Mouse (Mus musculus) CH12.LX (cell line): Measurements from ENCODE around the gene Astn2. TPM values are rescaled to one million over a fixed set of nuclear protein-coding genes. Genes with fewer than 3 reads are reported as not detected.

Experiments
- DNase-seq: peaks from one replicate; pipeline ENCODE4 v3.0.0-alpha.2; 2013; ENCODE audit errors: extremely low read depth
- H3K27ac ChIP-seq: 2 replicates; pipeline ENCODE4 v1.5.1; 2012; ENCODE audit warnings: low read depth, mild to moderate bottlenecking, control low read depth, moderate library complexity; ENCODE audit not compliant: insufficient read depth
- H3K27me3 ChIP-seq: replicated peaks from 2 replicates; pipeline ENCODE3; 2012; ENCODE audit warnings: inconsistent platforms
- H3K36me3 ChIP-seq, 2 experiments: replicated peaks in 1 of 2; 2 replicates each; pipeline versions ENCODE3 to v1.6.1; 2012; ENCODE audit warnings: inconsistent platforms in 1 of 2, low read length in 1 of 2, mild to moderate bottlenecking in 1 of 2, mixed read lengths in 1 of 2, moderate library complexity in 1 of 2; ENCODE audit not compliant: control insufficient read depth in 1 of 2, insufficient read depth in 1 of 2
- H3K4me1 ChIP-seq, 2 experiments: 2 replicates each; pipeline ENCODE4 v1.6.1; 2012; ENCODE audit warnings: inconsistent platforms in 1 of 2, moderate library complexity in 1 of 2; ENCODE audit not compliant: insufficient read depth in 2 of 2, control insufficient read depth in 1 of 2
- H3K4me2 ChIP-seq: 2 replicates; pipeline ENCODE4 v1.6.1; 2012; ENCODE audit warnings: low read depth, mild to moderate bottlenecking, control low read depth; ENCODE audit not compliant: poor library complexity, insufficient read depth, severe bottlenecking
- H3K4me3 ChIP-seq, 3 experiments: fragments of 150-350 bp in 1 of 3; sonication (generic) in 1 of 3; replicated peaks in 1 of 3; 2 replicates each; pipeline versions ENCODE3 to v1.5.1; 2011 to 2012; ENCODE audit warnings: low read depth in 2 of 3, low read length in 2 of 3, mild to moderate bottlenecking in 2 of 3, moderate library complexity in 2 of 3, control low read depth in 1 of 3, improper control_type of control experiment in 1 of 3, inconsistent platforms in 1 of 3, mixed read lengths in 1 of 3; ENCODE audit not compliant: poor library complexity in 1 of 3
- H3K79me2 ChIP-seq: replicated peaks from 2 replicates; pipeline ENCODE4 v1.6.1; 2012; ENCODE audit warnings: mild to moderate bottlenecking, moderate library complexity; ENCODE audit not compliant: control insufficient read depth, poor library complexity, insufficient read depth, severe bottlenecking; ENCODE audit errors: extremely low read depth
- H3K9ac ChIP-seq: 2 replicates; pipeline ENCODE4 v1.6.1; 2012; ENCODE audit warnings: low read depth, mild to moderate bottlenecking, control low read depth, moderate library complexity; ENCODE audit not compliant: insufficient read depth
- H3K9me3 ChIP-seq: replicated peaks from 2 replicates; pipeline ENCODE3; 2012; ENCODE audit warnings: low read length, inconsistent platforms, mixed read lengths
- CHD1 ChIP-seq: IDR thresholded peaks from 2 replicates; pipeline ENCODE4 v1.6.1; 2012; ENCODE audit warnings: low read depth, low read length, improper control_type of control experiment, inconsistent platforms
- CTCF ChIP-seq, 2 experiments: IDR thresholded peaks in 1 of 2; conservative IDR thresholded peaks in 1 of 2; 2 replicates each; pipeline ENCODE4 v1.5.1; 2011 to 2012; ENCODE audit warnings: low read depth in 2 of 2, low read length in 2 of 2, improper control_type of control experiment in 1 of 2, inconsistent platforms in 1 of 2, mild to moderate bottlenecking in 1 of 2, moderate library complexity in 1 of 2
- E2F4 ChIP-seq: IDR thresholded peaks from 2 replicates; pipeline ENCODE4 v1.6.1; 2011; ENCODE audit warnings: low read depth, low read length, improper control_type of control experiment; ENCODE audit not compliant: insufficient replicate concordance
- JUN ChIP-seq: IDR thresholded peaks from 2 replicates; pipeline ENCODE4 v1.6.1; 2011; ENCODE audit warnings: low read depth, mild to moderate bottlenecking, low read length, improper control_type of control experiment, moderate library complexity; ENCODE audit not compliant: insufficient read depth
- JUND ChIP-seq: conservative IDR thresholded peaks from 2 replicates; pipeline ENCODE4 v1.6.1; 2011; ENCODE audit warnings: low read depth, low read length, improper control_type of control experiment
- MAFK ChIP-seq: IDR thresholded peaks from 2 replicates; pipeline ENCODE4 v1.6.1; 2011; ENCODE audit warnings: low read length, improper control_type of control experiment; ENCODE audit not compliant: insufficient replicate concordance
- MAX ChIP-seq: IDR thresholded peaks from 2 replicates; pipeline ENCODE4 v1.6.1; 2011; ENCODE audit warnings: low read length, improper control_type of control experiment
- MAZ ChIP-seq: IDR thresholded peaks from 2 replicates; pipeline ENCODE4 v1.6.1; 2012; ENCODE audit warnings: low read depth, mild to moderate bottlenecking, inconsistent platforms, low read length, improper control_type of control experiment, moderate library complexity
- MEF2A ChIP-seq: IDR thresholded peaks from 2 replicates; pipeline ENCODE4 v1.6.1; 2014; ENCODE audit warnings: low read depth, mild to moderate bottlenecking, inconsistent platforms, low read length, improper control_type of control experiment, borderline replicate concordance
- MXI1 ChIP-seq: IDR thresholded peaks from 2 replicates; pipeline ENCODE4 v1.6.1; 2011; ENCODE audit warnings: mild to moderate bottlenecking, low read depth, low read length, improper control_type of control experiment
- NELFE ChIP-seq: IDR thresholded peaks from 2 replicates; pipeline ENCODE4 v1.6.1; 2011; ENCODE audit warnings: low read depth, low read length, improper control_type of control experiment
- RCOR1 ChIP-seq: conservative IDR thresholded peaks from 2 replicates; pipeline ENCODE4 v1.6.1; 2012; ENCODE audit warnings: low read depth, mild to moderate bottlenecking, inconsistent platforms, low read length, improper control_type of control experiment
- TBP ChIP-seq: conservative IDR thresholded peaks from 2 replicates; pipeline ENCODE4 v1.6.1; 2011; ENCODE audit warnings: low read depth, low read length, improper control_type of control experiment
- TCF12 ChIP-seq: IDR thresholded peaks from 2 replicates; pipeline ENCODE4 v1.6.1; 2014; ENCODE audit warnings: low read depth, mild to moderate bottlenecking, inconsistent platforms, low read length, improper control_type of control experiment
- UBTF ChIP-seq: IDR thresholded peaks from 2 replicates; pipeline ENCODE4 v1.6.1; 2012; ENCODE audit warnings: low read depth, mild to moderate bottlenecking, inconsistent platforms, low read length, improper control_type of control experiment, moderate library complexity
- USF2 ChIP-seq: conservative IDR thresholded peaks from 2 replicates; pipeline ENCODE4 v1.6.1; 2011; ENCODE audit warnings: low read depth, low read length, improper control_type of control experiment
- ZC3H11A ChIP-seq: IDR thresholded peaks from 2 replicates; pipeline ENCODE4 v1.6.1; 2012; ENCODE audit warnings: low read depth, mild to moderate bottlenecking, inconsistent platforms, low read length, improper control_type of control experiment
- dilution Hi-C: fragments of 300-500 bp; cut with MboI; formaldehyde crosslinking; loops from 2 replicates; pipeline ENCODE4 v1.14.3; 2020; ENCODE audit warnings: low sequenced_read_pairs; ENCODE audit not compliant: extremely low pct_unique_long_range_greater_than_20kb, extremely low pct_ligation_motif_present
- in situ Hi-C: fragments of 300-500 bp; cut with MboI; formaldehyde crosslinking; loops from 3 replicates; pipeline ENCODE4 v1.14.3; 2019; ENCODE audit warnings: low sequenced_read_pairs, low pct_ligation_motif_present, low pct_unique_long_range_greater_than_20kb, mixed read lengths
- polyA plus RNA-seq: library from polyadenylated mRNA; unstranded; fragments of >175 nt; gene quantifications from 2 replicates; pipeline ENCODE4 v1.2.1, GENCODE M21; 2012; ENCODE audit warnings: low read depth; ENCODE audit not compliant: insufficient read length
- total RNA-seq, 2 experiments: library from RNA; depleted of rRNA; stranded (reverse); fragments of 300-350 nt in 1 of 2; fragments of >200 nt in 1 of 2; gene quantifications; 2 replicates each; pipeline ENCODE4 v1.2.3; 2012 to 2014

The Astn2 gene
- total and polyA plus RNA-seq, 3 experiments, result not detected

GRCm38 (mm10) chr4:66403116-66403707 lies 1.2 kb downstream of the Astn2 start:
- H3K27me3 ChIP-seq, result no peaks in the 10 kb centered on the region
- H3K4me3 ChIP-seq, result no peak overlapping the region
- no peaks in the 10 kb centered on the region for H3K36me3 ChIP-seq
- in situ Hi-C loops (no loop called here), dilution Hi-C loops (no loop called here)
- TF ChIP-seq CHD1 (no peak), RCOR1 (no peak)
- no peak overlapping the region for H3K9ac ChIP-seq
- no peak for DNase-seq
- no peak overlapping the region for H3K27ac ChIP-seq
- no peaks in the 10 kb centered on the region for H3K79me2 ChIP-seq
- H3K4me2 ChIP-seq, result no peak overlapping the region
- H3K9me3 ChIP-seq, result peaks cover 72% of the 10 kb centered on the region
- no peaks in the 10 kb centered on the region for H3K4me1 ChIP-seq

GRCm38 (mm10) chr4:66402611-66403010 lies 1.8 kb downstream of the Astn2 start:
- H3K9ac ChIP-seq, result no peak overlapping the region
- in situ Hi-C loops, result no loop called here
- no peak overlapping the region for H3K4me2 ChIP-seq
- peaks cover 74% of the 10 kb centered on the region for H3K9me3 ChIP-seq
- no peaks in the 10 kb centered on the region for H3K79me2 ChIP-seq
- H3K27ac ChIP-seq, result no peak overlapping the region
- H3K27me3 ChIP-seq, result no peaks in the 10 kb centered on the region
- TF ChIP-seq USF2 (no peak), UBTF (no peak), ZC3H11A (no peak), TCF12 (no peak), NELFE (no peak), MXI1 (no peak), E2F4 (no peak), MEF2A (no peak), MAFK (no peak), RCOR1 (no peak), MAX (no peak), MAZ (no peak), TBP (no peak), CTCF (conservative IDR thresholded peaks at IDR 0.05 in 1 of 2, IDR thresholded peaks at IDR 0.05 in 1 of 2; ENCODE audit: low read depth in 2 of 2, low read length in 2 of 2) (no peak), CHD1 (no peak), JUND (no peak), JUN (no peak)
- no peak for DNase-seq
- H3K4me1 ChIP-seq, result no peaks in the 10 kb centered on the region
- H3K36me3 ChIP-seq, result no peaks in the 10 kb centered on the region
- dilution Hi-C loops, result no loop called here
- H3K4me3 ChIP-seq, result no peak overlapping the region
